Mouse (Mus musculus) spleen, adult 2 months (tissue): Measurements from ENCODE around the gene Mfap5.

Source experiments
- CTCF ChIP-seq: fragments of 200-500 bp; IDR thresholded peaks from 2 replicates; pipeline ENCODE4 v1.5.1; 2011; ENCODE audit warnings: mild to moderate bottlenecking, inconsistent platforms; ENCODE audit not compliant: insufficient read depth, insufficient read length, insufficient replicate concordance; ENCODE audit errors: extremely low read depth
- POLR2A ChIP-seq: fragments of 200-500 bp; IDR thresholded peaks from 2 replicates; pipeline ENCODE4 v1.6.1; 2011; ENCODE audit warnings: low read depth, low read length, inconsistent platforms

DNA sequence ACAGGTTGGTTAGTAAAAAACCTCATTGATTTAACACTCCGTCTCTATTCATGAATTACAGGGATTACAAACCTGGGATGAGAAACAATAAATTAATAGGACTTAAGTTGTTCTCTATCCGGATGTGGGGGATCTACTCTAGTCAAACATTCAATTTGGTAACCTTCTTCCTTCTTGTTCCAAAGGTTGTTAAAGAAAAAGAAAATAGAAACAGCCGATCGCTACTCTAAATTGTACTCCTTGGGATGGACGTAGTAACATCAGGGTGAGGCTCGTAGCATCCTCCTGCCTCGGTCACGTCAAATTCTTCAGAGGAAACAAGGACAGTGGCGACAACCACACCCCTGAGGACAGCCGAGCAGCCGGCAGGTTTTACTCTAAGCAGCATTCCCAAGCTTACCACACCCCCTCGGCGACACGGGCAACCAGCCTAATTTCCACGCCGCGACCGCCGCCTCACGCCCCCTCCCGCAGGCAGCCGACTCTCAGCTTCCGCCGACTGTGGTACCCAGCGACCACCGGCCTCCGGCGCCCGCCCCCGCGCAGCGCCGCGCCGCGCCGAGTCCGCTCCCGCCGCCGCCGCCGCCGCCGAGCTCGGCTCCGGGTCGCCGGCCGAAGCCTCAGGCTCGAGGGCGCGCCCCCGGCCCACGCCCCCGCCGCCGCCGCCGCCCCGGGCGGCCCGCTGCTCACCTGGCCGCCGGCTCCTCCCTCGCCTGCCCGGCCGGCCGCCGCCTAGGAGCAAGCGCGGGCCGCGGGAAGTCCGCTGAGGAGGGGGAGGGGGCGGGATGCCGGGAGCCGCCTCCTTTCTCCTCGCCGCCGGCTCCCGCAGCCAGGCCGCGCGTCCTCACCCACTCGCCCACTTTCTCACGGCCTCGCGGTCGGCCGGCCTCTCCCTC lies 20.0 kb upstream of the Mfap5 start:
- TF ChIP-seq CTCF (no peak), POLR2A (no peak)
